Mouse (Mus musculus) T-helper 2 cell (primary cell): ENCODE data around the gene Ccdc57.

Source experiments
- in situ Hi-C: fragments of 300-600 bp; cut with MboI, MseI; formaldehyde crosslinking; loops from one replicate; pipeline ENCODE4 v1.15.1; 2025; ENCODE audit warnings: high pct_unique_total_duplicates

Ccdc57 gene

DNA sequence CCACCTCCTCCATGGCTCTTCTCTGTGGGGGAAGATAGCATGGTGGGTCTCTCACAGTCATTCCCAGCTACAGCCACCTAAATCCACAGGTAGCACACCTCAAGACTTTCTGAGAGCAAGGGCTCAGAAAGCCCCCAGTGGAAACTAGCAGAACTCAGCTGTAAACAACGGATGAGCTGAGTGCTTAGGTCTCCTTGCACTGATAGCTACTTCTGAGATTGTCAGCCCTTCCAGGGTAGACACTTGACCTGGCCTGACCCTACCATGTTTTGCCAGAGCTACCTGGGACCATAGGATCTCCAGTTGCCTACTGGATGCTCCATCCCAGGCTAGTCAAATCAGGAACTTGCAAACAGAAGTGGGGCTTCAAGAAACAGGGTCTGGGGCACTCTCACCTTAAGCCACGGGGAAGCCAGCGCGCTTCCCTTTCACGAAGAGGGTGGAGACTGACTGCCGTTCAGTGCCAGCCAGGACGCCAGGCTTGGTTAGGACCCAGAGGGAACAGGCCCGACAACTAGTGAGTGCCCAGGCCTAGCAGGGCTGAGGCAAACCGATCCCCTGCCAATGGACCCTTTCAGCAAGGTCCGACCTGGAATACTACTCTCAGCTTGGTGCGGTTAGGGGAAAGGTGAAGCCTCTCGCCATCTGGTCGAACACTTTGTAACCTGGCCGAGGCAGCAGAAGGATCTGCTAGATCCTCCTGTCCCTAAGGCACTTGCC lies 109.7 kb downstream of the Ccdc57 start:
- in situ Hi-C loops: loop anchor here (5.0 kb wide), 1 partner anchor 129 kb away; no protein-coding TSS in a partner anchor

- in situ Hi-C loops: loop anchor here (5.0 kb wide), 1 partner anchor 130 kb away; no protein-coding TSS in a partner anchor
These were observed 110.4 kb downstream of the Ccdc57 start for GRCm38 (mm10) chr11:120822321-120822720.

- in situ Hi-C loops: loop anchor here (5.0 kb wide), 1 partner anchor 131 kb away; no protein-coding TSS in a partner anchor
These were observed 111.4 kb downstream of the Ccdc57 start for GRCm38 (mm10) chr11:120821076-120821922.

DNA sequence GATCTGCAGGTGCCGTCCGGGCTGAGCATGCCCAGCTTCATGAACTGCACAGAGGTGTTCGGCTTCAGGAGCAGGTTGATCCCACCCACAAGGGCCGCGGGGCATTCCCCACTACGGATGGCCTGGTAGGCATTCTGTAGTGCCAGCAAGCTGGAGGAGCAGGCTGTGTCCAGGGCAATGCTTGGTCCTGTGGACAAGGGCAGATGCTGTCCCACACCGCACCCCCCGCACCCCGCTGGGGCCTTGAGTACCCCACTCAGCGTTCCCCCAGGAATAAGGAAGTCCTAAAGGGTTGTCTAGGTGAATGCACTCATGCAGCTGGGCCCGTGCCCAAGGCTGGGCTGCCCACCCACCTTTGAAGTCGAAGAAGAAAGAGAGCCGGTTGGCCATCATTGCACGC lies 112.1 kb downstream of the Ccdc57 start:
- in situ Hi-C loops: loop anchor here (5.0 kb wide), 1 partner anchor 132 kb away; no protein-coding TSS in a partner anchor

- in situ Hi-C loops: no loop called here
These were observed 113.1 kb downstream of the Ccdc57 start for GRCm38 (mm10) chr11:120819556-120819955.

DNA sequence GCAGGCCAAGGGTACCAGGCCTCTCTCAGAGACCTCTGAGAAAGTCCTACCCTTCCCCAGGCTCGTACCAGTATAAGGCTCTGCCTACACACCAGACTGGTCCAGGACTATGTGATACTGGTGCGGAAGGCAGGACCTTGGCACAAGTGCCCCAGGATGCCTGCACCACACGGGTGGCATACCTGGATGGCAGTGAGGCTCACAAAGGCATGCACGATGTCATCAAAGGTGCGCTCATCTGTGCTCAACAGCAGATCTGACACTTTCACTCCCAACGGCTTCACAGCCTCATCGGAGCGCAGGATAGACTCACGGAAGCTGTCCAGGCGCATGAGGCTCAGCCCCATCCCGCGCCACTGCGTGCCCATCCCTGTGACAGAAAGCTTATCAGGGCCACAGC lies 114.4 kb downstream of the Ccdc57 start:
- in situ Hi-C loops: no loop called here

DNA sequence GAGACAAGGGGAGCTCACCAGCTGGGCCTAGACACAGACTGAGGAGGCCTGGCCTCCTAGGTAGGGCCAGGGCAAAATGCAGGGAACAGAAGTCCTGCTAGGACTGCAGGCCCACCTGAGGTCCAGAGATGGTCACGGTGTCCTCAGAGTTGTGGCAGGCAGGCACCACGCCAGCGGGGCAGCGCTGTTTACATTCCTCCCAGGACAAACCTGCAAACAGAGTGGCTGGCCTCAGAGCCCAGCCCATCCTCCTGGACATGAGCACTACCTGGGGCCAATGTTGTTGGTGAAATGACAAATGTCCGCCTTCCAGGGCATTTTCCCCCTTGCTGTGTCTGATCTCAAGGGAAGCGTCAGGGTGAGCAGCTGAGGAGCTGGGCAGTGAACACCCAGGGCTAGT lies 115.3 kb downstream of the Ccdc57 start:
- in situ Hi-C loops: no loop called here

GRCm38 (mm10) chr11:120812068-120812467 lies 120.6 kb downstream of the Ccdc57 start:
- in situ Hi-C loops: no loop called here

GRCm38 (mm10) chr11:120808010-120808409 lies 124.7 kb downstream of the Ccdc57 start:
- in situ Hi-C loops: no loop called here

DNA sequence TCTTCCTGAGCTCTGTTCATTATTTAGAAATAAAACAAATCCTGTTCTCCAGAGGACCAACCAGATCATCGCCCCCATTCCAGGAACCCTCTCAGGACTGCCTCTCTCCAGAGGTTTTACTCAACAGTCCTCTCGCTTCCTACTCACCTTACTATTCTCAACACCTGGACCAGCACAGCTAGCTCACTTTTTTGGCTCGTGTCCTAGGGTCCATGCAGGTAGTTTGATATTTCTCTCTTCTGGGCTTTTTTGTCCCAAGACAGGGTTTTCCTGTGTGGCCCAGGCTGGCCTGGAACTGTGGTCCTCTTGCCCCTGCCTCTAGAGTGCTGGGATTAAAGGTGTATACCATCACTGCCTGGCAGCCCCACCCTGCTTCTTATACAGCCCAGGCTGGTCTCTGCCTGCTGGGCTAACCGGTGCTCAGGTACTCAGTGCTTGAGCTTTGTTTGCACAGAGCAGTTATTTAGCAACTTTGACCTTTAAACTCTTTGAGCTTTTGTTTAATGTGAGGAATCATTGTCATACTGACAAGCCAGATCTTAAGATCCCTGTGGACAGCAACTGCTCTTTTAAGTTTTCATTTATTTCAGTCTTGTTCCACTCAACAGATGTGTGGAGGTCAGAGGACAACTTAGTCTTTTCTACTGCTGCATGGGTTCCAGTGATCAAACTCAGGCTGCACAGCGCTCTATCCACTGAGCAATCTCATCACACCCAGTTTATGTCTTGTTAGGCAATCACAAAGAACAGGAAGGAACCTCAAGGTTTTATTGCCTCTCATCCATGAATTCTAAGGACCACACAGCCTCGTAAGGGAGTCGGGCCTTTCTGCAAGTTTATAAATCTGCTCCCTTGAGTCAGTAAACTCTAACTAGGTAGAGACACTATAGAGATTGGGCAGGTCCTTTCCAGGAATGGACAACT lies 127.0 kb downstream of the Ccdc57 start:
- in situ Hi-C loops: no loop called here

- in situ Hi-C loops: no loop called here
These were observed 127.9 kb downstream of the Ccdc57 start for GRCm38 (mm10) chr11:120804769-120805168.

GRCm38 (mm10) chr11:120804274-120804673 lies 128.4 kb downstream of the Ccdc57 start:
- in situ Hi-C loops: no loop called here

DNA sequence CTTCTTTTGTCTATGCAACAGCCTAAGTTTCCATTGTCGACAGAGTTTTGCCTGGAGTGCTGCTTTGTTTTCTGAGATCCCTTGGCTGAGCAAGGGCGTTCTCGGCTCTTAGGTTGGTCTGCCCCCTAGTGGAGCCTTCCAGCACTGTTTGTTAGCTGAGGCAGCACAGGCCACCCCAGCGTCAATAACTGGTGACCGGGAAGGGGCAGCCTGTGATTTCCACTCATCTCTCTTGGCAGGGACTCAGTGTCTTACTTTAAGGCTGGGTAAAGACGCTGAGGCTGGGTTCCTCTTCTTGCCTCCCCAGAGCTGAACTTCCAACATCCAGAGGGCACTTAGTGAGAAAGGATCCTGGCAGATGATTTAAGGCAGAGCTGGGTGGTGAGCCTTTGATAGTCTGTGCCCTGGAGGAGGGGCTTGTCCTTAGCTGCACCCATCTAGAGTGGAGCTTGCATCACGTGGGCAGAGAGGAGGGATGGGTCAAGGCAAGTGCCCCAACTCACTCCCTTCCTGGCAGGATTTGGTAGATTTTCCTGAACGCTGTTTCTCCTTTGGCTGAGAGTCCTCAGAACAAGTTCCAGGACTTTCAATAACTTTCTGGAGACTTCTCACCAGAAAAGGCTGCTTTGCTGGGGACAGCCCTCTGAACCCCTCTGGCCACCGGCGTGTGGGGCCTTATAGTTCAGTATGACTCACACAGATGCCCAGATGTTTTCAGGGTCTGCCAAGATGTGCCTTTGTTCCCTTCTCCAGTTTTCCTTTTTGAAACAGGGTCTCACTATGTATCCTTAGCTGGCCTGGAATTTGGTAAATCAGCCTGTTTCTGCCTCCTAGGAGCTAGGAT lies 132.4 kb downstream of the Ccdc57 start:
- in situ Hi-C loops: no loop called here

DNA sequence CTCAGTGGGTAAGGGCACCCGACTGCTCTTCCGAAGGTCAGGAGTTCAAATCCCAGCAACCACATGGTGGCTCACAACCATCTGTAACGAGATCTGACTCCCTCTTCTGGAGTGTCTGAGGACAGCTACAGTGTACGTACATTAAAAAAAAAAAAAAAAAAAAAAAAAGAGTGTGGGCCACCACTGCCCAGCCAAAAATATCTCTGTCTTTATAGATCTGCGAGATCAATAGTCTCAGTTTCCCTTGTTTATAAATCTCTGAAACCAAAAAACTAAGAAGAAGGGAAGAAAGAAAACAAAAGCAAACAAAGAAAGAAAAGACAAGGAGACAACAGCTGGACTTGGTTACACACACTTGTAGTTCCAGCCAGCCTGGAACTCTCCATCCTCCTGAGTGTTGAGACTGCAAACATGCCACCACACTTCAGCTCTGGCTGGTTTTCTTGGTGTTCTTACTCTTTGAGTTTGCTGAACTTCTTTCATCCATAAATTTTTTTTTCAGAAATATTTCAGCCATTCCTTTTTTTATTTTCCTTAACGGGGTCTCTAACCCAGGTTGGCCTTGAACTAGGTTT lies 133.3 kb downstream of the Ccdc57 start:
- in situ Hi-C loops: loop anchor here (10.0 kb wide), 1 partner anchor 205 kb away; the partner anchor contains the start of genes Alyref and Anapc11

DNA sequence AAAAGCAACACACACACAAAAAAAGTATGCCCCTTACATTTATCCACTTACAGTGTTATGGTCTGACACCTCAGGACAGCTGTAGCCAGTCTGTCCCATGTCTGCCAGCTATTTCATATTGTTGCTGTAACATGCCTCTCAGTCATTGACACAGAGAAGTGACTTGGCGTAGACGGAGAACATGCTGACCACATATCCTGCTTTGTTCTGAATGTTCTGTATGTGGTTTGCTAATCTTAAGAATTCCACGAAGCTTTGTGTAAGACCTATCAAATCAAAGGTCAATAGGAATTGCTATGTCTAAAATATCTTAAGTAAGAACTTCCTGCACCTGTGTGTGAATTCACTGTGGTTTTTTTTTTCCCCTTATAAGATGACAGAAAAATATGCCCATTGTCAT lies 134.4 kb downstream of the Ccdc57 start:
- in situ Hi-C loops: loop anchor here (10.0 kb wide), 1 partner anchor 203 kb away; the partner anchor contains the start of genes Alyref and Anapc11

DNA sequence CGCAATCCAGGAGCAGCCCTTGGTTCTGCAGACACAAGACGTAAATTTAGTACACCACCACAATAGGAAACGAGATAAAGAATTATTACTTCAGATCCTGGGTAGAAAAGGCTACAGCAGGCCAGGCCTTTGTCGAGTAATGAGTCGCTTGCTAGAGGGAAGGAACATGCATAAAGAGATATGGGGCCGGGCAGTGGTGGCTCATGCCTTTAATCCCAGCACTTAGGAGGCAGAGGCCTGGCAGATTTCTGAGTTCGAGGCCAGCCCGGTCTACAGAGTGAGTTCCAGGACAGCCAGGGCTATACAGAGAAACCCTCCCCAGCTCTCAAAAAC lies 136.1 kb downstream of the Ccdc57 start:
- in situ Hi-C loops: loop anchor here (10.0 kb wide), 1 partner anchor 202 kb away; the partner anchor contains the start of genes Alyref and Anapc11

DNA sequence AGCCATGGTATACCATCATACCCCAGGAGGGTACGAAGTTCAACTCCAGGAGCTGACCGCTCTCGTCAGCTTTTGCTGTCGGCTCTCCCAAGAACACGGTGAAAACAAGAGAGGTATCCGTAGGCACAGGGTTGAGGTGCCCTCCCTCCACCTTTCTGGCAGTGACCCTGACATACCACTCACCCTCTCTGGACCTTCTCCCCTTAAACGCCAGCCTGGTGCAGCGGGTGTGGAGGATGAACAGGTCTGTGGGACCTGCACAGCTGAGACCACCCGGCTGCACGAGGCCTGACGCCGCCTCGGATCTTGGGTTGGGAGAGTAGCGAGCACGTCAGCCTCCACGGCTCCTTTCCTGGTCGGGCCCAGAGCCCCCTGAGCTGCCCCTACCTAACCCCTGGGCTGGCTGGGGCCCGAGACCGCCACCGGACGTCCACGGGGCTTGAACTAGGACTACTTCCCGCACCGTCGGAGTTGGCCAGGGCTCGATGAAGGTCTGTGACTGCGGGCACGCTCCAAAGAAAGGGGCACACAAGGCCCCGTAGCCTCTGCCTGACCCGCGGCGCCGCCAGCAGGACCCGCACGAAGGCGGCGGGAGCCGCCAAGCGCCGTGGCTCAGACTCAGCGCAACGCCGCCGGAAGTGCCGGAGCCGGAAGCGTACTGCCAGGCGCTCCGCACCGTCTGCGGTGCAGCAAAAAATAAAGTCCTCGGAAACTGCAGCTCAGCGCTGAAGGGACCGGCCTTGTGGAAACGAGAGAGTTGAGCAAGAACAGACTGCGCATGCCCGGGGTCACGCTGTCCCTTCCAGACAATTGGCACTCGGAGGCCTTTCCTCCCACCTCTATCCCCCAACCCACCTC lies 136.7 kb downstream of the Ccdc57 start, which contains the start of gene Dus1l:
Dus1l (minus strand) TSS at position 648 of the 858 bp plus-strand sequence.
- in situ Hi-C loops: loop anchor here (10.0 kb wide), 1 partner anchor 201 kb away; the partner anchor contains the start of genes Alyref and Anapc11

- in situ Hi-C loops: loop anchor here (10.0 kb wide), 1 partner anchor 198 kb away; the partner anchor contains the start of genes Alyref and Anapc11
These were observed 140.0 kb downstream of the Ccdc57 start for GRCm38 (mm10) chr11:120792652-120793051.

GRCm38 (mm10) chr11:120789810-120790209 lies 142.9 kb downstream of the Ccdc57 start:
- in situ Hi-C loops: loop anchor here (10.0 kb wide), 1 partner anchor 195 kb away; the partner anchor contains the start of genes Alyref and Anapc11
